Mouse (Mus musculus) intestine, embryonic 14.5 days (tissue): ENCODE measurements around the gene Nuak1. TPM values are rescaled to one million over a fixed set of nuclear protein-coding genes. Genes with fewer than 3 reads are reported as not detected.

Experiments
- ATAC-seq: fragments of 200-750 bp; cut with Nextera tagmentation; replicated peaks from 2 replicates; pipeline ENCODE4 v1.8.0; 2017; ENCODE audit warnings: low read depth, moderate number of reproducible peaks, moderate TSS enrichment, moderate library complexity; ENCODE audit not compliant: low FRiP score, low TSS enrichment
- DNase-seq: peaks from one replicate; pipeline ENCODE4 v3.0.0-alpha.2; 2018; ENCODE audit warnings: low spot score
- H3K27ac ChIP-seq: fragments of 300-500 bp; sonication (generic); 2 replicates; pipeline ENCODE4 v1.5.1; 2014; ENCODE audit warnings: low read depth, mild to moderate bottlenecking, control low read depth
- H3K27me3 ChIP-seq: fragments of 300-500 bp; sonication (generic); replicated peaks from 2 replicates; pipeline ENCODE4 v1.6.1; 2014; ENCODE audit warnings: low read length, control low read depth; ENCODE audit not compliant: control insufficient read depth, insufficient read depth
- H3K36me3 ChIP-seq: fragments of 300-500 bp; sonication (generic); 2 replicates; pipeline ENCODE4 v1.6.1; 2014; ENCODE audit warnings: low read length, control low read depth; ENCODE audit not compliant: control insufficient read depth, insufficient read depth
- H3K4me1 ChIP-seq: fragments of 300-500 bp; sonication (generic); replicated peaks from 2 replicates; pipeline ENCODE4 v1.6.1; 2014; ENCODE audit warnings: low read length, control low read depth, mixed read lengths; ENCODE audit not compliant: control insufficient read depth, insufficient read depth
- H3K4me2 ChIP-seq: fragments of 300-500 bp; sonication (generic); 2 replicates; pipeline ENCODE4 v1.6.1; 2014; ENCODE audit warnings: low read length
- H3K4me3 ChIP-seq: fragments of 300-500 bp; sonication (generic); 2 replicates; pipeline ENCODE4 v1.5.1; 2014; ENCODE audit warnings: low read depth, low read length, control low read depth, mixed read lengths
- H3K9ac ChIP-seq: fragments of 300-500 bp; sonication (generic); 2 replicates; pipeline ENCODE4 v1.6.1; 2014; ENCODE audit warnings: mild to moderate bottlenecking, low read length
- H3K9me3 ChIP-seq: fragments of 300-500 bp; sonication (generic); 2 replicates; pipeline ENCODE4 v1.6.1; 2016; ENCODE audit warnings: low read length, control low read depth; ENCODE audit not compliant: control insufficient read depth
- WGBS: fragments of 180-500 bp; shearing (Covaris S2); extraction: QIAGEN DNeasy Blood & Tissue Kit; methylation state at CpG from one replicate; pipeline ENCODE4 v1.1.7; 2014; 5-methylcytosine and 5-hydroxymethylcytosine counted together
- polyA plus RNA-seq: library from polyadenylated mRNA; unstranded; fragments of >200 nt; fragmentation: Nextera tagmentation; extraction: Ambion mirVana; gene quantifications from 2 replicates; pipeline ENCODE4 v1.2.1, GENCODE M21; 2014

Nuak1 gene
- polyA plus RNA-seq, 1 experiment from 2014 or later = 0.93 TPM

DNA sequence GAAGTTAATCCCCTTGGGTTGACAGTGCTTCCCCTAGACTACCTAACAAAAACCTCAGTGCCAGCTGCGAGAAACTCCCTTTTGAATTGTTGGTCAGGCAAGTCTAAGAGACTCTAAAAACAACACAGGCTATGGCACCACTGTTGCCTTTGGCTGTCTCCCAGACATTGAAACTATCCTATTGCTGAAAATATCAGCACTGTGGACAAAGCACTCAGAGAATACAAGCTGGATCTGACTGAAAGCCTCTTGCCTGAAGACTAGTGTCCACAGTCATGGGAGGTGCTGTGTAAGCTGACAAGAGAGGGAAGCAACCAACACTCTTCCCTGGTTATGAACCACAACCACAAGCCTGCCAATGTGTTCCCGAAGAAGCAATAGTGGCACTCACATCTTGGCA is 96.9 kb downstream of the Nuak1 start:
- no peak overlapping the region for H3K27ac ChIP-seq
- DNase-seq (no peak), ATAC-seq (no peak)
- H3K4me1 ChIP-seq = no peaks in the 10 kb centered on the region
- no peaks in the 10 kb centered on the region for H3K36me3 ChIP-seq
- H3K4me2 ChIP-seq = no peak overlapping the region
- H3K4me3 ChIP-seq = no peak overlapping the region
- WGBS = 86% methylated on average over 2 of the region's 2 CpGs
- no peak overlapping the region for H3K9ac ChIP-seq
- H3K27me3 ChIP-seq = no peaks in the 10 kb centered on the region
- H3K9me3 ChIP-seq = no peaks in the 10 kb centered on the region

DNA sequence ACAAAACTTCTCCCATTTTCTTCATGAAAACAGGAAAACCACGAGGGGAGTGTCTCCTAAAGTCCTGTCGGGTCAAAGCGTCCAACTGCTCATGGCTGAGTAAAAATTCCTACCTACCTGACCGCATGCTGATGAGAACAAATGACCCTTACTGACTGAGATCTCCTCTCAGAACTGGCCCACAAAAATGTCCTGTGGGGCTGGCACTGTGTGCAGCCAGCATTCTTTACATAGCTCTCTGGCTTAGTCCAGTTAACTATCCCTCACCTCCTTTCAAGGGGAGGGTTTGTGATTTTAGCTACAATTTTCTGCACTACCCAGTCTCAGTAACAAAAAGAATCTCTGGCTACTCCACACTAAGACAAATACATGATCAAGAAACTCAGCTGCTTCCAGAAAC is 100.9 kb downstream of the Nuak1 start:
- DNase-seq (no peak), ATAC-seq (no peak)
- Histone ChIP-seq H3K27ac (no peak overlapping the region), H3K4me2 (no peak overlapping the region), H3K4me3 (no peak overlapping the region), H3K9ac (no peak overlapping the region), H3K27me3 (no peaks in the 10 kb centered on the region), H3K9me3 (no peaks in the 10 kb centered on the region), H3K36me3 (no peaks in the 10 kb centered on the region), H3K4me1 (no peaks in the 10 kb centered on the region)
- 69% methylated on average over 4 of the region's 4 CpGs for WGBS

DNA sequence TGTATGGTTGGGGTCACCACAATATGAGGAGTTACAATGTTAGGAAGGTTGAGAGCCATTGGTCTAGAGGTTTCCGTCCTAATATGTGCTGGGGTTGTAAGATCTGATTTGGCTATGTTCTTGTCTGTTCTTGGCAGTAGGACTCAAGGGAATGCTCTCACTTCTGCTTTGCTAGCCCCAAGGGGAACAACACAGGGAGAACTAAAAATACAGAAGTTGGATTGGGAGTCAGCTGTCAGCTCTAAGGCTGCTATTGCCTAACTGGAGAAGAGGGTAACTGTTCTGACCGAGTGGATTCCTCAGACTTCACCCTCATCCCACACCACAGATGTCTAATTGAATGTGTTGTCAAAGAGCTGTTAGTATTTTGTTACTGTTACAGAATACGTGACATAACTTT is 101.6 kb downstream of the Nuak1 start:
- no peak overlapping the region for H3K4me2 ChIP-seq
- DNase-seq = no peak

DNA sequence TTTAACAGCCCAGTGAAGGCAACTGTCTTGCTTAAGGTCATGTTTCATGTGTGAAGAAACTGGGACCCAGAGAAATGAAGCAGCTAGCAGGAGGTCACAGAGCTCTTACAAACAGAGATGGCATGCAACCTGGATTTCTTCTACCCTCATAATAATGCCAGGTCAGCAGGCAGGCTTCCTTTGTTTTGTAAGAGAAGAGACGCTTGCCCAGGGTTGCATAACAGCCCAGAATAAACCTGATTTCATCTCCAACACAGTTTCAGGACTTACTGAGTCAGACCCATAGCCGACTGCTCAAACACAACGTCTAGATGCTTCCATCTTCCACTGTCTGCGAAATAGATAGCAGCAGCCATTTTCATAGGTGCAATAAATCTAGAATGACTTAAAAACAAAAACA is 105.0 kb downstream of the Nuak1 start:
- Histone ChIP-seq H3K4me3 (no peak overlapping the region), H3K9ac (no peak overlapping the region), H3K4me1 (no peaks in the 10 kb centered on the region), H3K9me3 (no peaks in the 10 kb centered on the region), H3K27ac (no peak overlapping the region), H3K27me3 (no peaks in the 10 kb centered on the region), H3K4me2 (no peak overlapping the region), H3K36me3 (no peaks in the 10 kb centered on the region)
- no peak for DNase-seq
- no peak for ATAC-seq
- 75% methylated on average over 4 of the region's 4 CpGs for WGBS

More for the DNA sequence above, 101.6 kb downstream of the Nuak1 start:
- Histone ChIP-seq H3K36me3 (no peaks in the 10 kb centered on the region), H3K9ac (no peak overlapping the region), H3K27ac (no peak overlapping the region), H3K27me3 (no peaks in the 10 kb centered on the region), H3K9me3 (no peaks in the 10 kb centered on the region), H3K4me3 (no peak overlapping the region), H3K4me1 (no peaks in the 10 kb centered on the region)
- ATAC-seq = no peak
- WGBS = 86% methylated on average over 3 of the region's 3 CpGs

DNA sequence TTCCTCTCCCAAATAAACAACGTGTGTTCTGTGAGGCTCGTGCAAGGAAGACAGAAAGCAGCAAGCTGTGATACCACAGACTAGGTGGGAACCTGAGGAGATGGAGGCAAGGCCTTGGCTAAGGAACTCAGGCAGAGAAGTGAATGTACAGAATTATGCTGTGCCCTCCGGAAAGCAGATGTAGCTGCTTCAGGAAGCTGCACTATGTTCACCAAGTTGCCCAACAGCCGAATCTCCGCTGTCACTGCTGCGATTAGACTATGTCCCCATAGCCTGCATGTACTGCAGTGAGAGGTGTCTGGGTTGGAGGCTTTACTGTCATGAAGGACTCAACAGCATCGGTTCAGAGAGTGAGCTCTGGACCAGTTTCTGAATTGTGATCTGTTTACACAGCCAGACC is 110.6 kb downstream of the Nuak1 start:
- H3K36me3 ChIP-seq = no peaks in the 10 kb centered on the region

DNA sequence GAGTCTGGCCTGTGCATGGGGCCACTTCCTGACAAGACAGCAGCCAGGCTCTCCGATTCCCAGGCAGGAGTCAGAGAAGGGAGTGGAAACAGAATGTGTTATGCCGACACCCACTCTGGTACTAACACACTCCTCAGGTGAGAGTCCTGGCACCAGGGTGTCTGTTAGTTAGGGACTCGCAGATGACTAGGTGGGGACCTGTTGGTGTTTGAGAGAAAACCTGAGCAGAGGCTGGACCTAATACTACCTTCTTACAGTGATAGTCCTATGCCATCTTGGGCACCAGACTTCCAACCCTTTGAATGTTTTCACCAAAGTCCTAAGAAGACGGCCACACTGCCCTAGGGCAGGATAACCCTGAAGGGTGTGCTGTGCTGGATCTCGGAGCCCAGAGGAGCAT is 111.1 kb downstream of the Nuak1 start:
- H3K4me2 ChIP-seq = no peak overlapping the region
- DNase-seq = no peak
- H3K9me3 ChIP-seq = no peaks in the 10 kb centered on the region
- WGBS = 75% methylated on average over 5 of the region's 5 CpGs
- H3K27me3 ChIP-seq = no peaks in the 10 kb centered on the region
- no peak overlapping the region for H3K27ac ChIP-seq
- no peak overlapping the region for H3K9ac ChIP-seq
- no peak overlapping the region for H3K4me3 ChIP-seq
- H3K36me3 ChIP-seq = no peaks in the 10 kb centered on the region
- no peaks in the 10 kb centered on the region for H3K4me1 ChIP-seq
- ATAC-seq = no peak

More for the DNA sequence above, 110.6 kb downstream of the Nuak1 start:
- Histone ChIP-seq H3K9ac (no peak overlapping the region), H3K4me2 (no peak overlapping the region), H3K27ac (no peak overlapping the region), H3K27me3 (no peaks in the 10 kb centered on the region), H3K4me1 (no peaks in the 10 kb centered on the region), H3K4me3 (no peak overlapping the region), H3K9me3 (no peaks in the 10 kb centered on the region)
- 75% methylated on average over 7 of the region's 7 CpGs for WGBS
- ATAC-seq = no peak
- DNase-seq = no peak

DNA sequence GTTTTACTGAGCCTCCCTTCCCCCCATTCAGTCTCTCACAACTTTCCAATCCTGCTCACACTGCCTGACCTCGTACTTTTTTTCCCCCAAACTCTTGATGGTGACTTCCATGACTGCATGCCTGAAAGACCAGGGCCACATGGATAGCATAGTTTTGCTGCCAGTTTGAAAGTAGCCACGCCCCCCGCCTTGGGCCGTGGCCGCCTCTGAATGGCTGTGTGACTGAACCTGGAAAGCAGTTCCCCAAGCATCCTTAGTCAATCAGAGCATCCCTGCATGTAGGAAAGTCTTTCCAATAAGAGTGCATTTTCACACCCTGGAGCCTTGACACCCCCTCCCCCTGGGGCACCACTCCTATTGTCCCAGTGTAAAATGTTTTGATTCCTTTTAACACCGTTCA is 116.4 kb downstream of the Nuak1 start:
- Histone ChIP-seq H3K4me3 (no peak overlapping the region), H3K27me3 (no peaks in the 10 kb centered on the region), H3K27ac (no peak overlapping the region), H3K4me1 (no peaks in the 10 kb centered on the region), H3K36me3 (no peaks in the 10 kb centered on the region), H3K9ac (no peak overlapping the region), H3K4me2 (no peak overlapping the region), H3K9me3 (no peaks in the 10 kb centered on the region)
- DNase-seq = no peak
- 61% methylated on average over 6 of the region's 6 CpGs for WGBS
- ATAC-seq = no peak

Other genes with a start within 250 kb of the Nuak1 start
- gene Ckap4, start 93.5 kb upstream of the Nuak1 start, polyA plus RNA-seq = 69.9 and 82.2 TPM in 2 replicates
- gene Tcp11l2, start 136.0 kb upstream of the Nuak1 start, polyA plus RNA-seq = 9.8 and 11.2 TPM in 2 replicates
- gene Polr3b, start 181.7 kb upstream of the Nuak1 start, polyA plus RNA-seq = 14.6 and 16.0 TPM in 2 replicates